Mouse (Mus musculus) adrenal gland, postnatal 10 days (tissue): ENCODE results near the gene Arid5b. TPM values are rescaled to one million over a fixed set of nuclear protein-coding genes. Genes with fewer than 3 reads are reported as not detected.

Experiments
- DNase-seq: peaks from one replicate; pipeline ENCODE4 v3.0.0; 2021; ENCODE audit warnings: mixed read lengths
- total RNA-seq, 2 experiments: library from RNA; stranded (reverse); gene quantifications; 2 replicates each; pipeline ENCODE4 v1.2.3; 2021

Gene Arid5b
- total RNA-seq, 2 experiments from 2014 or later: 25.8 to 31.5 TPM

- no peak for DNase-seq
Measured at GRCm38 (mm10) chr10:68269789-68270188, 8.8 kb downstream of the Arid5b start.

GRCm38 (mm10) chr10:68268629-68269028 lies 9.9 kb downstream of the Arid5b start:
- no peak for DNase-seq

- DNase-seq: no peak
Measured at GRCm38 (mm10) chr10:68263969-68264688, 14.4 kb downstream of the Arid5b start.

- no peak for DNase-seq
Measured at GRCm38 (mm10) chr10:68263296-68263968, 15.1 kb downstream of the Arid5b start.

- no peak for DNase-seq
Measured at GRCm38 (mm10) chr10:68259601-68260000, 18.9 kb downstream of the Arid5b start.

- no peak for DNase-seq
Measured at GRCm38 (mm10) chr10:68257358-68258056, 21.0 kb downstream of the Arid5b start.

GRCm38 (mm10) chr10:68256134-68256533 lies 22.4 kb downstream of the Arid5b start:
- no peak for DNase-seq

- no peak for DNase-seq
Measured at GRCm38 (mm10) chr10:68253452-68254117, 25.0 kb downstream of the Arid5b start.

GRCm38 (mm10) chr10:68252650-68253049 lies 25.9 kb downstream of the Arid5b start:
- DNase-seq: no peak

GRCm38 (mm10) chr10:68249355-68249782 lies 29.2 kb downstream of the Arid5b start:
- peak; percentile 56 for DNase-seq

GRCm38 (mm10) chr10:68248281-68249015 lies 30.1 kb downstream of the Arid5b start:
- DNase-seq: no peak

- DNase-seq: no peak
Measured at GRCm38 (mm10) chr10:68247490-68248280, 30.9 kb downstream of the Arid5b start.

- DNase-seq: no peak
Measured at GRCm38 (mm10) chr10:68246603-68247247, 31.8 kb downstream of the Arid5b start.

- DNase-seq: no peak
Measured at GRCm38 (mm10) chr10:68240804-68241485, 37.6 kb downstream of the Arid5b start.

- DNase-seq: no peak
Measured at GRCm38 (mm10) chr10:68240094-68240803, 38.3 kb downstream of the Arid5b start.

GRCm38 (mm10) chr10:68239426-68240070 lies 39.0 kb downstream of the Arid5b start:
- no peak for DNase-seq

- no peak for DNase-seq
Measured at GRCm38 (mm10) chr10:68238707-68239425, 39.7 kb downstream of the Arid5b start.

- DNase-seq: no peak
Measured at GRCm38 (mm10) chr10:68238182-68238581, 40.4 kb downstream of the Arid5b start.
